Mouse (Mus musculus) olfactory bulb, adult 2 months (tissue): ENCODE data around the gene Zpr1.

Source experiments
- CTCF ChIP-seq: fragments of 200-500 bp; IDR thresholded peaks from 2 replicates; pipeline ENCODE4 v1.5.1; 2012; ENCODE audit warnings: low read depth, mild to moderate bottlenecking, low read length, moderate library complexity; ENCODE audit not compliant: insufficient read depth
- POLR2A ChIP-seq: fragments of 200-500 bp; IDR thresholded peaks from 2 replicates; pipeline ENCODE4 v1.6.1; 2012; ENCODE audit warnings: mild to moderate bottlenecking, low read depth, low read length, moderate library complexity; ENCODE audit not compliant: insufficient read depth

GRCm38 (mm10) chr9:46317957-46318356 lies 45.1 kb downstream of the Zpr1 start:
- TF ChIP-seq CTCF (no peak), POLR2A (no peak)
